In the genomic region with DNA sequence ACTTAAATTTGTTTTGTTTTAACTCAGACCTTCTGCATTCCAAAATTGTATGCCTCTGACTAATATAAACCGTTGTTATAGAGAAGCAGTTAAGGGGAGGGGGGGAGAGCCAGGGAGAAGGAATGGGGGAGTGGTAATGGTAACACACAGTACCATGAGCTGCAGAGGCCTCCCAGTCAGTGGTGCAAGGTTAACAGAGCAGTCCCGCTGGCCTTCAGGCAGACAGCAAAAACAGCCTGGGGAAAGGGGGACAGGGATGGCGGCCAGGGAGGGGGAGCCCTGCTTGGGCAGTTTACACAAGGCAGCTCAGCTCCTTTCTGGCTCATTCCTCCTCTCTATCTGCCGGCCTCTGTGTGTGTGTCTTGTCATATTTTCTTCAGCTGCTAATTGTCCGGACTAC, we compare ENCODE assay signal across 8 mouse cellular contexts.
DNase-seq lines count a peak whose midpoint lies in the region; ATAC-seq lines count a peak whose summit lies in the region.

No protein-coding gene starts in this region.

- H3K36me3 ChIP-seq in hindbrain, embryonic 12.5 days: no peaks in the 10 kb centered on the region
- no peaks in the 10 kb centered on the region for H3K36me3 ChIP-seq in hindbrain, embryonic 14.5 days (replicated peaks; ENCODE audit: control insufficient read depth, insufficient read depth)

- peak; percentile 29; the same call in 1 of the 2 replicates for ATAC-seq in hindbrain, embryonic 12.5 days (ENCODE audit: low FRiP score)
- no peak for ATAC-seq in hindbrain, embryonic 14.5 days (ENCODE audit: low FRiP score)

- DNase-seq in hindbrain, embryonic 14.5 days (ENCODE audit: low spot score): no peak
- peak; percentile 56 for DNase-seq in R1 (ENCODE audit: low read depth, low spot score)
- peak; percentile 17 for DNase-seq in gastrocnemius, postnatal 14 days
- DNase-seq in kidney, postnatal 10 days: peak; percentile 41
- DNase-seq in ovary, postnatal 36 days (ENCODE audit: low spot score): peak; percentile 76
- no peak for DNase-seq in thymus, adult 18-20 months
- DNase-seq in adipocyte (ENCODE audit: low spot score): no peak

- 14% methylated on average over 5 of the region's 5 CpGs for WGBS in hindbrain, embryonic 12.5 days
- 14% methylated on average over 5 of the region's 5 CpGs for WGBS in hindbrain, embryonic 14.5 days

- intact Hi-C loops in gastrocnemius, postnatal 14 days (cut with DNase I; ENCODE audit: low total_unique reads): no loop called here

- H3K4me3 ChIP-seq in hindbrain, embryonic 12.5 days: no peak overlapping the region
- no peak overlapping the region for H3K4me3 ChIP-seq in hindbrain, embryonic 14.5 days (replicated peaks; ENCODE audit: low read length)

- H3K4me1 ChIP-seq in hindbrain, embryonic 12.5 days: peaks cover 36% of the 10 kb centered on the region
- peaks cover 18% of the 10 kb centered on the region for H3K4me1 ChIP-seq in hindbrain, embryonic 14.5 days (replicated peaks; ENCODE audit: control insufficient read depth, insufficient read depth, low read length)

- H3K9me3 ChIP-seq in hindbrain, embryonic 12.5 days (replicated peaks): no peaks in the 10 kb centered on the region
- H3K9me3 ChIP-seq in hindbrain, embryonic 14.5 days (ENCODE audit: control insufficient read depth, low read length): no peaks in the 10 kb centered on the region

- 0 out of 2 replicates have a peak overlapping the region, but pooled peaks have one; percentile 19 for H3K27ac ChIP-seq in hindbrain, embryonic 12.5 days
- no peak overlapping the region for H3K27ac ChIP-seq in hindbrain, embryonic 14.5 days

- H3K4me2 ChIP-seq in hindbrain, embryonic 12.5 days (replicated peaks): no peak overlapping the region
- no peak overlapping the region for H3K4me2 ChIP-seq in hindbrain, embryonic 14.5 days (replicated peaks)

- H3K9ac ChIP-seq in hindbrain, embryonic 12.5 days: no peak overlapping the region
- no peak overlapping the region for H3K9ac ChIP-seq in hindbrain, embryonic 14.5 days

- no peaks in the 10 kb centered on the region for H3K27me3 ChIP-seq in hindbrain, embryonic 12.5 days
- H3K27me3 ChIP-seq in hindbrain, embryonic 14.5 days (ENCODE audit: control insufficient read depth, insufficient read depth, low read length): no peaks in the 10 kb centered on the region

Comparison
In these comparisons a context has a peak if more than half of its experiments do, and no peak if none do; other contexts are left out.
1. DNase-seq: peak in R1 (single experiment), gastrocnemius, postnatal 14 days (single experiment), kidney, postnatal 10 days (single experiment) and ovary, postnatal 36 days (single experiment); none in hindbrain, embryonic 14.5 days (single experiment), thymus, adult 18-20 months (0 of 2) and adipocyte (single experiment).